ENCODE assay signal across 13 mouse cellular contexts in genomic region chr5:100760049-100760663, GRCm38 (mm10).
"Had no signal": no experiment of that assay in that cellular context is flagged by ENCODE, and none has a peak within 500 bp of the region (broad histone marks: within the 10 kb centered on the region; RNA-seq: fewer than 3 reads in every experiment).

No protein-coding gene starts in this region.

- ATAC-seq: lung, postnatal 0 days; midbrain, embryonic 15.5 days had no signal

- H3K9me3 ChIP-seq: limb, embryonic 10.5 days; liver, embryonic 15.5 days; midbrain, embryonic 15.5 days had no signal

- DNase-seq: kidney, adult 2 months; kidney, postnatal 36 days; lung, adult 2 months; lung, postnatal 36 days; thymus, postnatal 36 days had no signal

- H3K9ac ChIP-seq: liver, embryonic 15.5 days; midbrain, embryonic 15.5 days; neural tube, embryonic 12.5 days had no signal

- H3K27ac ChIP-seq: kidney, postnatal 0 days; left cerebral cortex, adult 2 months; limb, embryonic 10.5 days; liver, embryonic 15.5 days; midbrain, embryonic 15.5 days; neural tube, embryonic 12.5 days had no signal

- H3K27me3 ChIP-seq: liver, embryonic 15.5 days; midbrain, embryonic 15.5 days; neural tube, embryonic 12.5 days had no signal

- H3K4me2 ChIP-seq: liver, embryonic 11.5 days; liver, embryonic 15.5 days; midbrain, embryonic 15.5 days; neural tube, embryonic 12.5 days had no signal

- H3K4me3 ChIP-seq: left cerebral cortex, adult 2 months; limb, embryonic 10.5 days; liver, embryonic 15.5 days; midbrain, embryonic 15.5 days; neural tube, embryonic 12.5 days had no signal

- H3K4me1 ChIP-seq: limb, embryonic 10.5 days; liver, embryonic 15.5 days; midbrain, embryonic 15.5 days; neural tube, embryonic 12.5 days had no signal
